Mouse (Mus musculus): Measurements from ENCODE around the gene Mbd6. TPM values are rescaled to one million over a fixed set of nuclear protein-coding genes. Genes with fewer than 3 reads are reported as not detected.

Gene Mbd6
- polyA plus RNA-seq, 1 experiment from 2014 or later: 14.8 TPM

- ATAC-seq (ENCODE audit: low FRiP score, low TSS enrichment): no peak
- 95% methylated on average over 6 of the region's 6 CpGs for WGBS
- no peak overlapping the region for H3K4me3 ChIP-seq (ENCODE audit: low read length)
- H3K4me2 ChIP-seq (replicated peaks; ENCODE audit: low read depth, low read length): no peak overlapping the region
- H3K9me3 ChIP-seq (ENCODE audit: low read length): no peaks in the 10 kb centered on the region
- peaks cover 83% of the 10 kb centered on the region for H3K36me3 ChIP-seq (ENCODE audit: insufficient read depth, low read length)
- H3K9ac ChIP-seq (replicated peaks; ENCODE audit: low read length): no peak overlapping the region
- H3K27me3 ChIP-seq (ENCODE audit: insufficient read depth, low read length): no peaks in the 10 kb centered on the region
- H3K27ac ChIP-seq (ENCODE audit: low read length): no peak overlapping the region
- no peaks in the 10 kb centered on the region for H3K4me1 ChIP-seq (ENCODE audit: insufficient read depth, low read length)
Observed at GRCm38 (mm10) chr10:127300361-127300760, 11.5 kb upstream of the Mbd6 start.

DNA sequence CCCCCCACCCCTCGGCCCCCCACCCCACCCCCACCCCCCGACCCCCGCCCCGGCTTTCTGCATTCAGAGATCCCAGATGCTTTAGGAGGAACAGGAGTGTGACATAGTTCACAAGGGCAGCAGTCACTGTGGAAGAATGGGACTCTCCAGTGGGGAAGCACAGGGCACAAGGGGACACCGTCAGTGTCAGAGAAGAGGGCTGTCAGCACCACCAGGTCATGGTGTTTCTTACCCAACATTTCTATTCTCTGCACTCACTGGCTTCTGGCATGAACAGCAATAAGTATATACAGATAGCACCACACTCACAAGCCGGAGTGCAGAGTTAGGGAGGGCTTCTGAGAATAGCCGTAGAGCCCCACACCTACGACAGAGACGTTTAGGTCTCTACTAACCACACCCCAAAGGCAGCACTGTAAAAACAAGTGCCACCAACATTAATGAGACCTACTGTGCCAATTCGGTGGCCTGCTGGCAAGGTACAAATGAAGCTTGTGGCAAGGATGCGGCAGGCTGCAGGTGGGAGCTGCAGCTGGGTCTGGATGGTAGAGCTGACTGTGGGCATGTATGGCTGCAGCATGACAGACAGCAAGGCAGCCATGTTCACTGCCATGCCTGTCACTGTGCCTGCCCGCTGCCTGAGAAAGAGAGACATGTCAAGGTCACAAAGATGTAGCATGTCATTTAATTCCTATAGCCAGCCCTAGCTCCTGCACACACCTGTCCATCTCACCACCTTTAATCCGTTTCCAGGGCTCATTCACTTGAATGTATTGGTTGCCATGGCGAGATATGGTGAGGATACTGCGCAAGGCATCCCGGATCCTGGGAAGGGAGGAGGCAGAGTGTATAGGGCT lies 8.4 kb upstream of the Mbd6 start:
- 88% methylated on average over 16 of the region's 16 CpGs for WGBS
- H3K36me3 ChIP-seq (ENCODE audit: insufficient read depth, low read length): peaks cover 71% of the 10 kb centered on the region
- no peak for ATAC-seq (ENCODE audit: low FRiP score, low TSS enrichment)
- H3K27me3 ChIP-seq (ENCODE audit: insufficient read depth, low read length): no peaks in the 10 kb centered on the region
- H3K27ac ChIP-seq (ENCODE audit: low read length): no peak overlapping the region
- H3K4me1 ChIP-seq (ENCODE audit: insufficient read depth, low read length): peaks cover 6% of the 10 kb centered on the region
- H3K9ac ChIP-seq (replicated peaks; ENCODE audit: low read length): no peak overlapping the region
- H3K4me2 ChIP-seq (replicated peaks; ENCODE audit: low read depth, low read length): no peak overlapping the region
- H3K9me3 ChIP-seq (ENCODE audit: low read length): no peaks in the 10 kb centered on the region
- H3K4me3 ChIP-seq (ENCODE audit: low read length): no peak overlapping the region

- Histone ChIP-seq H3K27me3 (ENCODE audit: insufficient read depth, low read length) (no peaks in the 10 kb centered on the region), H3K27ac (ENCODE audit: low read length) (no peak overlapping the region), H3K4me1 (ENCODE audit: insufficient read depth, low read length) (peaks cover 16% of the 10 kb centered on the region), H3K36me3 (ENCODE audit: insufficient read depth, low read length) (peaks cover 61% of the 10 kb centered on the region), H3K4me2 (replicated peaks; ENCODE audit: low read depth, low read length) (no peak overlapping the region), H3K9ac (replicated peaks; ENCODE audit: low read length) (no peak overlapping the region), H3K4me3 (ENCODE audit: low read length) (no peak overlapping the region), H3K9me3 (ENCODE audit: low read length) (no peaks in the 10 kb centered on the region)
- WGBS: 87% methylated on average over 24 of the region's 24 CpGs
- no peak for ATAC-seq (ENCODE audit: low FRiP score, low TSS enrichment)
Observed at GRCm38 (mm10) chr10:127295986-127296794, 7.4 kb upstream of the Mbd6 start.

GRCm38 (mm10) chr10:127294895-127295510 lies 6.2 kb upstream of the Mbd6 start:
- no peak for ATAC-seq (ENCODE audit: low FRiP score, low TSS enrichment)
- WGBS: 86% methylated on average over 10 of the region's 10 CpGs
- H3K36me3 ChIP-seq (ENCODE audit: insufficient read depth, low read length): peaks cover 55% of the 10 kb centered on the region
- no peak overlapping the region for H3K4me2 ChIP-seq (replicated peaks; ENCODE audit: low read depth, low read length)
- H3K9me3 ChIP-seq (ENCODE audit: low read length): no peaks in the 10 kb centered on the region
- no peak overlapping the region for H3K4me3 ChIP-seq (ENCODE audit: low read length)
- no peak overlapping the region for H3K9ac ChIP-seq (replicated peaks; ENCODE audit: low read length)
- peaks cover 16% of the 10 kb centered on the region for H3K4me1 ChIP-seq (ENCODE audit: insufficient read depth, low read length)
- no peak overlapping the region for H3K27ac ChIP-seq (ENCODE audit: low read length)
- H3K27me3 ChIP-seq (ENCODE audit: insufficient read depth, low read length): no peaks in the 10 kb centered on the region

DNA sequence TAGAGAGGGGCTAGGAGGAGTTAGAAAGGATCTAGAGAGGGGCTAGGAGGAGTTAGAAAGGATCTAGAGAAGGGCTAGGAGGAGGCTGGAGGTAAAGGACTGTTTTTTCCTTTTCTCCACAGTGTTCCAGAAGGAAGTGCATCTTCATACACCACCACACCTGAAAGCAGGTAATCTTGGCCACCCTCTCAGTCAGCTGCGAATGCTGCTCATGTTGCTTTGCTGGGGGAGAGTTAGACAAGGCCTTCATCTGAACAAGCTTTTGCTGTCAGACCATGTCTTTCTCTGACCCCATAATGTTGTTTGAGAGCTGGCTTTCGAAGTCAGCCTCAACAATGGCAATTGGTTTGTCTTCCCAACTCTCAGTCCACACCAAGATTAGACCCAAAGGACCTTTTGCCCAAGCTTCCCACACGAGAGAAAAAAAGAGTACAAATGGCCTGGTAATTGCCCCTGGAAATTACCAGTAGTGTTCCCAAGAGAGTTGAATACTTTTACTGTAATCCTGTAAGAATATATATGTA lies 4.8 kb upstream of the Mbd6 start:
- no peak overlapping the region for H3K27ac ChIP-seq (ENCODE audit: low read length)
- WGBS: 82% methylated on average over 3 of the region's 3 CpGs
- no peaks in the 10 kb centered on the region for H3K27me3 ChIP-seq (ENCODE audit: insufficient read depth, low read length)
- H3K36me3 ChIP-seq (ENCODE audit: insufficient read depth, low read length): peaks cover 42% of the 10 kb centered on the region
- H3K4me3 ChIP-seq (ENCODE audit: low read length): no peak overlapping the region
- ATAC-seq (ENCODE audit: low FRiP score, low TSS enrichment): no peak
- H3K9me3 ChIP-seq (ENCODE audit: low read length): no peaks in the 10 kb centered on the region
- H3K9ac ChIP-seq (replicated peaks; ENCODE audit: low read length): no peak overlapping the region
- H3K4me1 ChIP-seq (ENCODE audit: insufficient read depth, low read length): peaks cover 26% of the 10 kb centered on the region
- H3K4me2 ChIP-seq (replicated peaks; ENCODE audit: low read depth, low read length): no peak overlapping the region

- Histone ChIP-seq H3K4me2 (replicated peaks; ENCODE audit: low read depth, low read length) (no peak overlapping the region), H3K27ac (ENCODE audit: low read length) (no peak overlapping the region), H3K4me1 (ENCODE audit: insufficient read depth, low read length) (peaks cover 26% of the 10 kb centered on the region), H3K36me3 (ENCODE audit: insufficient read depth, low read length) (peaks cover 40% of the 10 kb centered on the region), H3K9me3 (ENCODE audit: low read length) (no peaks in the 10 kb centered on the region), H3K9ac (replicated peaks; ENCODE audit: low read length) (no peak overlapping the region), H3K4me3 (ENCODE audit: low read length) (no peak overlapping the region), H3K27me3 (ENCODE audit: insufficient read depth, low read length) (no peaks in the 10 kb centered on the region)
- WGBS: 86% methylated on average over 6 of the region's 6 CpGs
- no peak for ATAC-seq (ENCODE audit: low FRiP score, low TSS enrichment)
Observed at GRCm38 (mm10) chr10:127292987-127293538, 4.2 kb upstream of the Mbd6 start.

DNA sequence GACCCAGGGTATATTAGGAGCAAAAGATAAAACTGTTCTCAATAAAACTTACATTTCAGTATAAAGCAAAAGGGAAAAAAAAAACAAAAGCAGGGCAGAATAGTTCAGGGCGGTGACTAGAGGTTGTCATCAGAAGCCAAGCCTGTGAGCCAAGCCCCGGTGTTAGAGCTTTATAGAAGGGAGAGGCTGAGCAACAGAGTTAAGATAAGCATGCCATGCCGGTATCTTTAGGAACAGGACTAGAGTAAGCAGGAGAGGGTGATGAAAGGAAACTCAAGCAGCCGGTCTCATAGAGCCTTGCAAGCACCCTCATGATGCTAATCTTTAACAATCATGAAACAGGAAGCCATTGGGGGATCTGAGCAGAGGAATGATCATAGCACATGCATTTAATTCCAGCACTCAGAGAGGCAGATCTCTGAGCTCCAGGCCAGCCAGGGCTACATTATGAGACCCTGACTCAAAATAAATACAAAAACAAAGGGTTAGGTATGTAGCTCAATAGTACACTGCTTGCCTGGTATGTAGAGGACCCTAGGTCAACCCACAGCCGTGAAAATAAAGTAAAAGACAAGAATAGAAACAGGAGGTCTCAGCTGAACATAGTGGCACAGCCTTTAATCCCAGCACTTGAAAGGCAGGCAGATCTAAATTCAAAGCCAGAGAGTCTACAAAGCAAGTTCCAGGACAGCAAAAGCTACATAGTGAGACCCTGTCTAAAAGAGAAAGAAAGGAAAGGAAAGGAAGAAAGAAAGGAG lies 3.2 kb upstream of the Mbd6 start:
- Histone ChIP-seq H3K4me1 (ENCODE audit: insufficient read depth, low read length) (peaks cover 35% of the 10 kb centered on the region), H3K4me3 (ENCODE audit: low read length) (peak overlapping the region; percentile 59), H3K27me3 (ENCODE audit: insufficient read depth, low read length) (no peaks in the 10 kb centered on the region), H3K4me2 (replicated peaks; ENCODE audit: low read depth, low read length) (peak overlapping the region; percentile 97), H3K9me3 (ENCODE audit: low read length) (no peaks in the 10 kb centered on the region), H3K27ac (ENCODE audit: low read length) (no peak overlapping the region), H3K36me3 (ENCODE audit: insufficient read depth, low read length) (peaks cover 30% of the 10 kb centered on the region), H3K9ac (replicated peaks; ENCODE audit: low read length) (peak overlapping the region; percentile 81)
- 44% methylated on average over 5 of the region's 5 CpGs for WGBS
- no peak for ATAC-seq (ENCODE audit: low FRiP score, low TSS enrichment)

DNA sequence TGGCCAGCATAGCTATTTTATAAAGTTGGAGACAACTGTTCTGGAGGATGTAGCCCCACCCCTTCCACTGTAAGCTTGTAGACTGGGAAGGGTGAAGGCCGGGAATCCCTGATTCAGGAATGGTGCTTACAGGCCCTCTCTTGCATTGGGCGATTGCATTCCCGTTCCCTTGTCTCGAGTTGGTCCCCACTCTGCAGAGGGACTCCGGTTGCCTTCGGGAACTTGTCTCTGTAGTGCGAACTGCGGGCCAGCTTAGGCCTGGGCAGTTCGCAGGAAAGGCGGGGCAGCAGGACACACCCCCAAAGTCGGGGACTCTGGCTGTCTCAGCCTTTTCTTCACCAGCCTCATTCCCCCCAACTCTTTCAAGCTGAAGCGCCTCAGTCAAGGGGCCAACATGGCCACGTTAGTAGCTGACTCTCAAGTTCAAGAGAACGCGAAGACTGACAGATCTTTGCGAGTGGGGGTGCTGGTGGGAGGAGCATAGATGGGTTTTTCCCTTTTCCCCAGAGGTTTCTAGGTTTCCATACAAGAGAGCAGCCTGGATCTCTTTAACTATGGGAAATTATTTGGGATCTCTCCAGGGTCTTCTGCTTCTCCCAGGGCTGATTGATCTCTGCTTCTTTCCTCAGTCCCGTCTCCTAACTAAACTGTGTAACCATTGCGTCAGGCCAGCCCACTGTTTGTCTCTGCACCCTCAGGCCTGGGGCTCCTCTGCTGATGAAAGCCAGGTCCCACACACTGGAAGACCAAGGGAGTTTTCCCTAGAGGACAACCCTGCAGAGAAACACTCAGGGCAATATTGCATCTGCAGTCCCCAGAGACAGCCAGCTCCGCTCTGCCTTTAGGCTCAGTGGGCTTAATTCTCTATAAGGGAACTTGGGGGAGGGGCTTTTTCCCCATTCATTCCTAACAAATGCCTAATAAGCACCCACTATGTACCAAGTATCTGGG lies 2.4 kb upstream of the Mbd6 start:
- Histone ChIP-seq H3K4me2 (replicated peaks; ENCODE audit: low read depth, low read length) (peak overlapping the region; percentile 97), H3K4me1 (ENCODE audit: insufficient read depth, low read length) (peaks cover 44% of the 10 kb centered on the region), H3K4me3 (ENCODE audit: low read length) (peak overlapping the region; percentile 59), H3K36me3 (ENCODE audit: insufficient read depth, low read length) (peaks cover 31% of the 10 kb centered on the region), H3K27ac (ENCODE audit: low read length) (peak overlapping the region; percentile 95), H3K27me3 (ENCODE audit: insufficient read depth, low read length) (no peaks in the 10 kb centered on the region), H3K9me3 (ENCODE audit: low read length) (no peaks in the 10 kb centered on the region), H3K9ac (replicated peaks; ENCODE audit: low read length) (peak overlapping the region; percentile 81)
- ATAC-seq (ENCODE audit: low FRiP score, low TSS enrichment): peak; percentile 43
- WGBS: 4% methylated on average over 19 of the region's 19 CpGs
